Mouse (Mus musculus): ENCODE measurements around the gene Usp31. TPM values are rescaled to one million over a fixed set of nuclear protein-coding genes. Genes with fewer than 3 reads are reported as not detected.

Gene Usp31
- polyA plus RNA-seq, 1 experiment from 2014 or later, result 4.5 TPM

- no peaks in the 10 kb centered on the region for H3K4me1 ChIP-seq (ENCODE audit: control insufficient read depth, insufficient read depth, low read length)
- H3K4me3 ChIP-seq (ENCODE audit: low read depth, low read length), result no peak overlapping the region
- DNase-seq (ENCODE audit: low spot score) (no peak), ATAC-seq (ENCODE audit: insufficient read depth, low FRiP score, low TSS enrichment) (no peak)
- no peaks in the 10 kb centered on the region for H3K9me3 ChIP-seq (ENCODE audit: control insufficient read depth, low read length)
- no peak overlapping the region for H3K9ac ChIP-seq (ENCODE audit: low read length)
- WGBS, result 96% methylated on average over 5 of the region's 5 CpGs
- H3K4me2 ChIP-seq (ENCODE audit: low read depth), result no peak overlapping the region
- H3K36me3 ChIP-seq (ENCODE audit: control insufficient read depth, insufficient read depth, low read length), result no peaks in the 10 kb centered on the region
- no peaks in the 10 kb centered on the region for H3K27me3 ChIP-seq (ENCODE audit: control insufficient read depth, insufficient read depth, low read length)
- H3K27ac ChIP-seq (ENCODE audit: low read depth, low read length), result no peak overlapping the region
Measured at GRCm38 (mm10) chr7:121685140-121685984, 21.7 kb downstream of the Usp31 start.

GRCm38 (mm10) chr7:121681191-121681590 is 25.9 kb downstream of the Usp31 start:
- Histone ChIP-seq H3K36me3 (ENCODE audit: control insufficient read depth, insufficient read depth, low read length) (no peaks in the 10 kb centered on the region), H3K4me1 (ENCODE audit: control insufficient read depth, insufficient read depth, low read length) (no peaks in the 10 kb centered on the region), H3K27ac (ENCODE audit: low read depth, low read length) (no peak overlapping the region), H3K9me3 (ENCODE audit: control insufficient read depth, low read length) (no peaks in the 10 kb centered on the region), H3K4me2 (ENCODE audit: low read depth) (no peak overlapping the region), H3K9ac (ENCODE audit: low read length) (no peak overlapping the region), H3K4me3 (ENCODE audit: low read depth, low read length) (no peak overlapping the region), H3K27me3 (ENCODE audit: control insufficient read depth, insufficient read depth, low read length) (no peaks in the 10 kb centered on the region)
- ATAC-seq (ENCODE audit: insufficient read depth, low FRiP score, low TSS enrichment), result no peak
- no peak for DNase-seq (ENCODE audit: low spot score)

DNA sequence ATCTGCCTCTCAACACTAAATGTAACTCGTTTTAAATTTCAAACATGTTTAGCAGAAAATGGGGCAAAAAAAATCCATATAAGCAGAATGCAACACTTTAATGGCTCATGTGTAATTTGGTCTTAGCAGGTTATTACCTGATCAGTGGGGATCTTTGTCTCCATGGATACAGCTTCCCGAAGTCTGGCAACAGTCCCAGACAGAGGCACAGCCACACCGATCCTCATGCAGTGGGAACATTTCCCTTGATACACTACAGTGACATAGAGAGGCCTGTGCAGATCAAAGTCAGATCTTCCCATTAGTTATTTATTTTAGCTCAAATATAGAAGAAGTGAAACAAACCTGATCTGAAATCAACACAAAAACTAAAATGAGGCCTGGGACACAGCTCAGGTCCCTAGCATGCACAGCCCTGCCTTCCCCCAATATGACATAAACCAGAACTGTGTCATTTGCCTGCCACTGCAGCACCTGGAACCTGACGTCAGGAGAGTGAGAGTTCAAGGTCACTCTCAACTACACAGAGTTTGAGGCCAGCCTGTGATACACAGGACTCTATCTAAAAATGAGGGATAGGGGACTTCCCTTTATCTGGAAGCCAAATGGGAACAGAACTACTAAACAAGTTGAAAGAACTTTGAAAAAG is 29.8 kb downstream of the Usp31 start:
- Histone ChIP-seq H3K4me1 (ENCODE audit: control insufficient read depth, insufficient read depth, low read length) (no peaks in the 10 kb centered on the region), H3K9ac (ENCODE audit: low read length) (no peak overlapping the region), H3K4me3 (ENCODE audit: low read depth, low read length) (no peak overlapping the region), H3K27ac (ENCODE audit: low read depth, low read length) (no peak overlapping the region), H3K27me3 (ENCODE audit: control insufficient read depth, insufficient read depth, low read length) (no peaks in the 10 kb centered on the region), H3K9me3 (ENCODE audit: control insufficient read depth, low read length) (no peaks in the 10 kb centered on the region), H3K4me2 (ENCODE audit: low read depth) (no peak overlapping the region), H3K36me3 (ENCODE audit: control insufficient read depth, insufficient read depth, low read length) (no peaks in the 10 kb centered on the region)
- no peak for ATAC-seq (ENCODE audit: insufficient read depth, low FRiP score, low TSS enrichment)
- DNase-seq (ENCODE audit: low spot score), result no peak
- WGBS, result 84% methylated on average over 4 of the region's 4 CpGs

- Histone ChIP-seq H3K9me3 (ENCODE audit: control insufficient read depth, low read length) (no peaks in the 10 kb centered on the region), H3K36me3 (ENCODE audit: control insufficient read depth, insufficient read depth, low read length) (peaks cover 9% of the 10 kb centered on the region), H3K4me3 (ENCODE audit: low read depth, low read length) (no peak overlapping the region), H3K27me3 (ENCODE audit: control insufficient read depth, insufficient read depth, low read length) (no peaks in the 10 kb centered on the region), H3K9ac (ENCODE audit: low read length) (no peak overlapping the region), H3K27ac (ENCODE audit: low read depth, low read length) (no peak overlapping the region), H3K4me1 (ENCODE audit: control insufficient read depth, insufficient read depth, low read length) (no peaks in the 10 kb centered on the region), H3K4me2 (ENCODE audit: low read depth) (no peak overlapping the region)
- 88% methylated on average over 1 of the region's 1 CpGs for WGBS
- ATAC-seq (ENCODE audit: insufficient read depth, low FRiP score, low TSS enrichment) (no peak), DNase-seq (ENCODE audit: low spot score) (no peak)
Measured at GRCm38 (mm10) chr7:121660705-121661104, 46.3 kb downstream of the Usp31 start.

DNA sequence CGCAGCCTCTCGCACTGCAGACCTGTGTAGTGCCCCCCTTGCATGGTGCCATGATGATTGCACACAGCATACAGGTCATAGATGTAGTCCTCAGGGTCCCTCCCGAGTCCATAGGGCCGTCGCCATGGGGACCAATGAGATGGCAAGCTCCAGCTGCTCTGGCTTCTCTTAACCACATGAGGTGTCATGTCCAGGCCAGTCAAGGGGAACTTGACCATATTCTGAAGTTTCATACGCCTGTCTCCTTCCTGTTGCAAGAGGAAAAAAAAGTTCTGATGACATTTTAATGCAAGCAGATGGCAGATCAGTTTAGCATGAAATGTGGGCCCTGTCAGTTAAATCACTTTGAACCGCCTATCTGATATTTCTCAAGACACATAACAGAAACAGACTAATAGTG is 48.2 kb downstream of the Usp31 start:
- 89% methylated on average over 7 of the region's 7 CpGs for WGBS
- Histone ChIP-seq H3K27me3 (ENCODE audit: control insufficient read depth, insufficient read depth, low read length) (no peaks in the 10 kb centered on the region), H3K4me3 (ENCODE audit: low read depth, low read length) (no peak overlapping the region), H3K9me3 (ENCODE audit: control insufficient read depth, low read length) (no peaks in the 10 kb centered on the region), H3K36me3 (ENCODE audit: control insufficient read depth, insufficient read depth, low read length) (peaks cover 6% of the 10 kb centered on the region), H3K9ac (ENCODE audit: low read length) (no peak overlapping the region), H3K4me1 (ENCODE audit: control insufficient read depth, insufficient read depth, low read length) (no peaks in the 10 kb centered on the region), H3K4me2 (ENCODE audit: low read depth) (no peak overlapping the region), H3K27ac (ENCODE audit: low read depth, low read length) (no peak overlapping the region)
- DNase-seq (ENCODE audit: low spot score) (no peak), ATAC-seq (ENCODE audit: insufficient read depth, low FRiP score, low TSS enrichment) (no peak)

- Histone ChIP-seq H3K4me2 (ENCODE audit: low read depth) (no peak overlapping the region), H3K36me3 (ENCODE audit: control insufficient read depth, insufficient read depth, low read length) (peaks cover 5% of the 10 kb centered on the region), H3K9ac (ENCODE audit: low read length) (no peak overlapping the region), H3K4me1 (ENCODE audit: control insufficient read depth, insufficient read depth, low read length) (no peaks in the 10 kb centered on the region), H3K27ac (ENCODE audit: low read depth, low read length) (no peak overlapping the region), H3K9me3 (ENCODE audit: control insufficient read depth, low read length) (no peaks in the 10 kb centered on the region), H3K4me3 (ENCODE audit: low read depth, low read length) (no peak overlapping the region), H3K27me3 (ENCODE audit: control insufficient read depth, insufficient read depth, low read length) (no peaks in the 10 kb centered on the region)
- no peak for ATAC-seq (ENCODE audit: insufficient read depth, low FRiP score, low TSS enrichment)
- no peak for DNase-seq (ENCODE audit: low spot score)
- WGBS, result 89% methylated on average over 2 of the region's 2 CpGs
Measured at GRCm38 (mm10) chr7:121654675-121655074, 52.4 kb downstream of the Usp31 start.

GRCm38 (mm10) chr7:121652629-121653028 is 54.4 kb downstream of the Usp31 start:
- Histone ChIP-seq H3K9me3 (ENCODE audit: control insufficient read depth, low read length) (no peaks in the 10 kb centered on the region), H3K4me1 (ENCODE audit: control insufficient read depth, insufficient read depth, low read length) (no peaks in the 10 kb centered on the region), H3K4me2 (ENCODE audit: low read depth) (no peak overlapping the region), H3K9ac (ENCODE audit: low read length) (no peak overlapping the region), H3K27ac (ENCODE audit: low read depth, low read length) (no peak overlapping the region), H3K36me3 (ENCODE audit: control insufficient read depth, insufficient read depth, low read length) (peaks cover 5% of the 10 kb centered on the region; the same call in 1 of the 2 replicates), H3K27me3 (ENCODE audit: control insufficient read depth, insufficient read depth, low read length) (no peaks in the 10 kb centered on the region), H3K4me3 (ENCODE audit: low read depth, low read length) (no peak overlapping the region)
- DNase-seq (ENCODE audit: low spot score), result no peak
- ATAC-seq (ENCODE audit: insufficient read depth, low FRiP score, low TSS enrichment), result no peak
- WGBS, result 93% methylated on average over 2 of the region's 2 CpGs

DNA sequence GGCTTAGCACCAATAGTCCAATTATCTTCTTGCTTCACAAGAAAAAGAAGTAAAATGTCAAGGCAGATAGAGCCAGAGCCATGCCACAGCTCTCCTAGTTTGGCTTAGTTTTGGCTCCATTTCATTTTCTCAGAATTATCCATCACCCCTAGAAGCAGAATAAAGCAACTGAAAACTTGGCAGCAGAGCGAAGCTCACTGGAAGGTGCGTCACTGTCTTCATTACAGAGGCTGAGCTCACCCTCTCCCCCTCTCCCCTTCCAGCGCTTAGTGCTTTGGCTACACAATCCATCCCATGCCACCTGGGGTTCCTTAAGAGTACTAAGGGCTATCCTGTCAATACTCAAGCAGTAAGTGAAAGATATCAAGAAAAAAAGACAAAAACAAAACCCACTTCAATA is 56.3 kb downstream of the Usp31 start:
- ATAC-seq (ENCODE audit: insufficient read depth, low FRiP score, low TSS enrichment), result no peak
- WGBS, result 96% methylated on average over 3 of the region's 3 CpGs
- peaks cover 5% of the 10 kb centered on the region; the same call in 1 of the 2 replicates for H3K36me3 ChIP-seq (ENCODE audit: control insufficient read depth, insufficient read depth, low read length)

More for the DNA sequence above, 56.3 kb downstream of the Usp31 start:
- H3K9me3 ChIP-seq (ENCODE audit: control insufficient read depth, low read length), result no peaks in the 10 kb centered on the region
- H3K27ac ChIP-seq (ENCODE audit: low read depth, low read length), result no peak overlapping the region
- H3K27me3 ChIP-seq (ENCODE audit: control insufficient read depth, insufficient read depth, low read length), result no peaks in the 10 kb centered on the region
- no peak overlapping the region for H3K4me3 ChIP-seq (ENCODE audit: low read depth, low read length)
- no peak overlapping the region for H3K9ac ChIP-seq (ENCODE audit: low read length)
- no peaks in the 10 kb centered on the region for H3K4me1 ChIP-seq (ENCODE audit: control insufficient read depth, insufficient read depth, low read length)
- DNase-seq (ENCODE audit: low spot score), result no peak
- H3K4me2 ChIP-seq (ENCODE audit: low read depth), result no peak overlapping the region

All from neural tube, embryonic 11.5 days (tissue).